Mouse (Mus musculus) lung, postnatal 4 days (tissue): Measurements from ENCODE around the gene Acads.

Experiments
- DNase-seq, 2 experiments: peaks; one replicate each; pipeline ENCODE4 v3.0.0; 2021

The Acads gene

DNA sequence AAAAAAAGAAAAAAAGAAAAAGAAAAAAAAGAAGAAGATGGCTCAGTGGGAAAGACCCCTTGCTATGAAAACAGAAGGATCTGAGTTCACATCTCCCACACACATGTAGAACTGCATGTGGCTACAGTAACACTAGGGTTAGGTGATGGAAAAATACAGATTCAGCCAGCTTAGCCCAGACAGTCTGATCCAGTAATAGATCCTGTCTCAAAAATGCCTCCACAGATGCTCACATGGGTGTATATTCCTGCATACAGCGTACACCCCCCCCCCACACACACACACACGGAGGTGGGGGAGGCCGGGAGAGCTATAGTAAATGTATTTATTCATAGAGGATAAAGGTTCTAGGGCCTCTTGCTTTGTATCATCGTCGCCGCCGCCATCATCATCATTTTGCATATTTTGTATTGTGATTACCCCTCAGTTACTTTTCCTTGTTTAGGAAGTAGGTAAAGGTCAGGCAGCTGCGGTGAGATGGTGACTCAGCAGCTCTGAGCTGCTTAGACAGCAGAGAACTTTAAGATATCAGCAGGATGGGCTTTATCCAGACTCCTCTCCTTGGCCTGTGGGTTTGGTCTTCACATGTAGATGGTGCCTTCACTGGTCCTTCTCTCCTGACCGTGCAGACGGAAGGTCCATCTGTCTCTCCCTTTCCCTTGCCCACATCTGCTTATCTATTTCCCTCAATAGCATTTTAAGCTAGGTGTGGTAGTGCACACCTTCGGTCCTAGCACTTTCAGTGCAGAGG is 50.3 kb downstream of the Acads start:
- DNase-seq, result no peak

GRCm38 (mm10) chr5:115066245-115066644 is 52.9 kb downstream of the Acads start:
- DNase-seq, result no peak

GRCm38 (mm10) chr5:115063391-115063790 is 55.8 kb downstream of the Acads start:
- no peak for DNase-seq

DNA sequence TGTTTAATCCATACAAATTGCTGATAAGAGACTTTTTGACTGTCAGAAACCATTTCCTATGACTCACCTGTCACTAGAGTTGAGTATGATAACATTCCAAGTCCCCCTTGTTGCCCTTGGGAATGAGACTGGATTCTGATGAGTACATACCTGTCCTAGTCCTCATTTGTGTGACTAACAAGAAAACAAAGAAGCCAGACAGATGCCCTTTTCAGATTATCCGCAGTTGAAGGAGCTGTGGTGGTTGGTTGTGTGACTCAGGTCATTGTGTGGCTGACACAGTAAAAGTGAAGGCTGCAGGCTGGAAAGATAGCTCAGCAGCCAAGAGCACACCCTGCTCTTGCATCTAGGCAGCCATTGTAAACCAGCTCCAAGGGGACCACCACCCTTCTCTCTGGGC is 56.6 kb downstream of the Acads start:
- DNase-seq, result no peak

- DNase-seq, result no peak
Measured at GRCm38 (mm10) chr5:115060977-115061376, 58.2 kb downstream of the Acads start.
